Mouse (Mus musculus) testis, postnatal 10 days (tissue): ENCODE measurements at regions not wholly inside any gene's neighbourhood (a gene's known extent, or its start where the extent isn't known, plus 50 kb on each side); places are given as distances from the start of the nearest gene placed in this dataset.

Source experiments
- DNase-seq: peaks from one replicate; pipeline ENCODE4 v3.0.0; 2021; ENCODE audit warnings: low spot score

DNA sequence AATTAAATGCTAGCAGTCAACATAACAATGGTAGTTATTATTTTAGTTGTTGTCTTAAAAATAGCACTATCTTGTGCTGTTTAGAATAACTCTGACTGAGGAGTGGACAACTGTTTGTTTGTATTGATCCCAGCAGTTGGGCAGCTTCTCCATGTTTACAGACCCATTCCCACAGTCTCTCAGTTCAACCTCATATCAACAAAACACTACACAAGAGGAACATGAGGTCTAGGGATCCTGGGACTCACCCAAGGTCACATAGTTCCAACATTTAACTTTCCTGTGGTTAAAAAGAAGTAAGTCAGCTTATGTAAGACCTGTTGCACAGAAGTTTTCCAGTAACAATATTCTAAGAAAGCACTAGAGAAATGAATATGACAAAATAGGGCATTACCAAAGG lies 203.0 kb upstream of the Usp24 start:
- DNase-seq, result no peak

DNA sequence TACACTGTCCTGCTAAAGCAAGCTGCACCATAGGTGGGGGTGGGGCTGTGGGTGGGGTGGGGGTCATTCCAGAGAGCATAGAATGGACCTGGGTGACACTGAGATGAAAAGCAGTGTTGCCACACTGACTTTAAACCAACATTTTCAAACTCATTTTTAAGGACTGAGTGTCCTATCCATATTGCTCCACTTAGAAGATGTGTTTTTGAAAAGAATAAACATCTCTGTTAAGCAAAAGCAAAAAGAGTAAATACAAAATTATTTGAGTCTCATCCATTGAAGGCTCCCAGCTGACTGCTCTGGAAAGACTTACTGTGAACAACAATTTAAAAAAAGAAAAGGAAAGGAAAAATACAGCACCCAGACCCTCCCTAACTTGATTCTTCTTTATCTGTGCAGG lies 202.3 kb upstream of the Usp24 start:
- DNase-seq, result no peak

DNA sequence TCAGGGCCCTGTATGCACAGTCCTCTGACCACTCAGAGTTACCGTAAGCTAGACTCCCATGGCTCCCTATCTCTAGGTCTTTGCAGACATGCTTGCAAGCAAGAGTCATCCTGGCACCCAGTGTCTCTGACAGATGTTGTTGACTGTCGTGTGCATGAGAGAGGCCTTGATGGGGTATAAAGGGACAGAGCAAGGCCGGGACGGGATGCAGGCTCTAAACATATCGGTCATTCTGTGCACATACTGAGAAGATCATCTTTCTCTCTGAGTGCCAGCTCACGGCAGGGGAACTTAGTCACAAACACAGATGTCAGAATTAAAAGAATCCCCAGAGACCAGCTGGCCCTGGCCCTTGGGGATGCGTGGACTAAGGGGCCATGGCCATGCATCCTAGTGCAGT lies 199.4 kb upstream of the Usp24 start:
- DNase-seq, result no peak

DNA sequence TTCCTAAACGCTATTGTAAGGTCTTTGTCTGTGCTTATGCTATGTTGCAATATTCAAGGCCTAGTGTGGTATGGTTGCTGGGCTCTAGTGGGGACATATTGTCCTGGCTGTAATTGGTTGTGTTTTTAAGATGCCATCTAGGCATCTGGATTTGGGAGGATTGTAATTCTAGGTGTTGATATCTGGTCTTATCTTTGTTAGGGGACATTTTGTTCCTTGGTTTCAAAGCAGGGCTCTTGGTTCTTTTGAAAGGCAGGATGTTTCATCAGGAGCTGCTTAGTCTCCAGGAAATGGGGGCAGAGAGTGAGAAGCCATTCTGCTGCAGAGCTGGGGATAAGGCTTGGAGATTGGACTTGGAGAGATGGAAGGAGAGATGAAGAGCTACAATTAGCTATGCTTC lies 194.7 kb upstream of the Usp24 start:
- DNase-seq, result no peak

DNA sequence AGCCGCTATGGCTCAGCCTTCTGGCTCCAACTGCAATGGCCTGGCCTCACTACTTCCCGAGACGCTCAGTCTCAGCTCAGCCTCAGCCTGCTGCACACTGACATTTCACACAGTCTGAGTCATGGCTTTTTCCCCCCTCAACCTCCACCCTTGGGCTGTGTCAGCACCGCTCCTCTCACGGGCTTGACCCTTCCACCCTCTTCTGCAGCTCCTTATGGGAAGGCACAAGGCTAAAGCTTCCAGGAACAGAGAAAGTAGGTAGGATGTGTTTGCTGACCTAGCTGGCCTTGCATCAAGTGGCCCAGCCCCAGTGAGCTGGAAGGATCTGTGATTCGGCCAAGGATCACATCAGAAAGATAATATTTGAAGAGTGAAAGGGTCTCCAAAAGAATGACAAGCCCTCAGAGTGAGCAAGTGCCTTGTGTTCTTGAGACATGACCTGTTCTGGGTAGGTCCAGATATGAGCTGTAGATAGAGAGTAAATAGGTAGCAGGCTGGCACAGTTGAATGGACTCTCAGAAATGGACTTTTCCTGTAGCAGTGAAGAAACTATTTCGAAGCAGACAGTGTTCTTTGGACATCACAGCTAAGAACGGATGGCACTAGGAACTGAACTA lies 192.9 kb upstream of the Usp24 start:
- DNase-seq, result no peak

DNA sequence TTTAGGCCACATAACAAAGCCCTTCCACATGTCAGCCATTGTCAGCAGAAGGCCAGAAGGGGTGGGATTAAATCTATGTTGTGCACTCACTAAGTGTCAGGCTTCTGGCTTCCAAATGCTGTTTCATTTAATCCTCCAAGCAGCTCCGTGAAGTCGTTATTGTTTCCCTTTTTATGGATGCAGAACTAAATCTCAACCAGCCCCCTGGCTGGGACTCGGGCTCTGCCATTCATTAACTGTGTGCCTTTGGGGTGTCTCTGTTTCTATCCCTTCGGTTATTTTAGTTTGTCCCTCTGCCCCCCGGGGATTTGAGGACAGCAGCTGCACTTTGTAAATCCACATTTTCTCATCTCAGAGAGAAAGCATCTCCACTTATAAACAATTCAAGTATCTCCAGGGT lies 188.8 kb upstream of the Usp24 start:
- DNase-seq, result no peak

DNA sequence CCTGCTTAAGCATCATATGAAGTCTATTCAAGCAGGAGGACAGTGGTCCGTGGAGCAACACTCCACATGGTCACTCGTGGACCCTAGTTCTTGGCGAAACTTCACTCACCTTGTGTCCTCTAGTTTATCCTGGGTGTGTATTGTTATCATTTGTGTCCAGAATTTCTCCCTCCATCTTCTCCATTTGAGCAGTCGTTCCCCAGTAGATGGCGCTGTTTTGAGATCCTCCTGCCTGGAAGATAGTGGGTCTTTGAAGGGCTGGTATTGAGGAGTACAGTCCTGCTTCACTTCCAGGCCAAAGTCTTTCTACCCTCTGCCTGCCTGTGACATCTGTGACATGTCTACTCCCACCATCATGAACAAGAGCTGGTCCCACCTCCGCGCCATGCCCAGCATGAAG lies 188.4 kb upstream of the Usp24 start:
- DNase-seq, result peak; percentile 63

DNA sequence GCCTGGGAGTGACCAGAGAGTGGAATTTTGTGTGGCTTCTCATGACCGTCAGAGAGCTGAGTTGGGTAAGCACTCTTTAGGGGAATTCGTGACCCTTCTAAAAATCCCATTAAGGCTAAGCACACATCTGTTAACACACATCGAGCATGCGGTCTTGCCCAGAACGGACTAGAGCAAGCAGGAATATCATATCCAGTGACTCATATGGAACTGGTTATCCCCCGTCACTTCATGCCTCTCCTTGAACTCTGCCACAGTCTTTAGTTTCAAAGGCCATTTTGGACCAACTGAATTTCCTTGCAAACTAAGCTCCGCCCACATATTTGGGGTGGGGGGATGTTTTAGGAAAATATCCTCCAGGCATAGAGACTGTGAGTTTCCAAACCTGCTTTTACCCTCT lies 186.7 kb upstream of the Usp24 start:
- DNase-seq, result no peak

DNA sequence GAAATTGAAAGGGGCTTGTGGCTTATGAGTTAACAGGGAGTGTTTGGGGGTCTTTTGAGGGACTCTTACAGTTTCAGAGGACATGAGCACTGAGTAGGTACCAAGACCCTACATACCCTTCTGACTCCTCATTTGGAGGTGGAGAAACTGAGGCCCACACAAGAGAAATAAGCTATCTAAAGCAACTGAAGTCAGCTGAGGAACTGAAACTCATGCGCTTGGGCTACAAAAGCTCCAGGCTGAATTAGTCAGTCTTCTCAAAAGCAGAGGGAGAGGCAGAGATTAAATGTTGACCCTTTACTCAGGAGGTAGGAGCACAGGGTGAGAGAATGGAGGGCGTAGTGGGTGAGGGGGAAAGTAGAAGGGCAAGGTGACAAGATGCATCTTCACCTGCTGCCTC lies 186.2 kb upstream of the Usp24 start:
- no peak for DNase-seq

DNA sequence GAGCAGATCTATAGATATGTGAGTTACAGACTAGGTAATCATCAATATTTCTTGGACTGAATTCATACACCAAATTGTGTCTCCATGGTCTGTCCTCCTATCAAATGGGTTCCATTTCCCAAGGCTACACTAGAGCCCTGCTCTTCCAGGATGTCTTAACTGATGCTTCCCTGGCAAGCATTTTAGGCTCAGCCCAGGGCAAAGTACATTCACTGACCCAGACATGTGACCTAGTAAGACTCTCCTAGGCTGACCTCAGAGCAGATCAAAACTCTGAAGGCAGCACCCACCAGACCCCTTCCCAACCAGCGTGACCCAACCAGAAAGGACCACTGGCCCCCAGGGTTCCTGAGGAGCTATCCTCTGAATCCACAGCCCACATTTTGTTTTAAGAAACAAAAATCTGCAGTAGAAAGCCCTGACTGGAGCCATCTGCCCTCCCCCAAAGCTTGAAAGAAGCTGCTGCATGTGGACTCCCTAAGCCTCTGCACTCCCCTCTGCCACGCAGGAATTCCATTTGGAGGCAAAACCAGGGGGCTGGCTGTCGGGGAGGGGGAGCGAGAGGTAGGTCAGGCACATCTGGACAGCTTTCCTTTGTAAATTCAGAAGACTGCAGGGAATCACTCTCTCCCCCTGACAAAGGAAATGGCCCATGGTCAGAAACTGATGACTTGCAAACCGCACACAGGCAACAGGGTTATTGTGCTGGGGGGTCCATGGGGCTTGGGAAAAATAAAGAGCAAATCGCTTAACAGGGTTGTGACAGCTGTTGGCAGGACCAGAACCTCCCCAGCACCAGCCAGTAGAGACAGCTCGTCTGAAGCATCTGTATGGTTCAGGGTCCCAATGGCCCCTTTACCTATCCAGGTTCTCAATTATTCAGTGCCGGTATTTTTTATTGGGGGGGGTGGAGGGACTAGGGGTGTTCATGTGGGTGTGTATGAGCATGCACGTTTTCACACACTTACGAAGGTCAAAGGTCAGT lies 182.0 kb upstream of the Usp24 start:
- no peak for DNase-seq

DNA sequence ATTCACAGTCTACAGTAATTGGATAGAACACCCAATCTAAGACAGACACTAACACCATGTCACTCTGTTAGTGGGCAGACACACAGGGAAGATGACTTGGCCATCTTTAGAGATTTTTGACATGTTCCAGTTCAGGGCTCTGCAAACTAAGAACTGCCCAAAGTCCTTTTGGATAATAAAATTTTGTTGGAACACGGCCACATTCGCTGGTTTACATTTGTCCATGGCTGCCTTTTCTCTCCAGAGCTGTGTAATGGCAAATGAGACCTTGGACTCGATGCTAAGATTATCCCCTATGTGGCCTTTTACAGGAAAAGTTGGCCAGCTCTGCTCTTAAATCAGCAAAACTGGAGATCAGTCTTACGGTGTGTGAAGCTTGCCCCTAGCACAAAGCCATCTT lies 173.3 kb upstream of the Usp24 start:
- DNase-seq, result no peak

DNA sequence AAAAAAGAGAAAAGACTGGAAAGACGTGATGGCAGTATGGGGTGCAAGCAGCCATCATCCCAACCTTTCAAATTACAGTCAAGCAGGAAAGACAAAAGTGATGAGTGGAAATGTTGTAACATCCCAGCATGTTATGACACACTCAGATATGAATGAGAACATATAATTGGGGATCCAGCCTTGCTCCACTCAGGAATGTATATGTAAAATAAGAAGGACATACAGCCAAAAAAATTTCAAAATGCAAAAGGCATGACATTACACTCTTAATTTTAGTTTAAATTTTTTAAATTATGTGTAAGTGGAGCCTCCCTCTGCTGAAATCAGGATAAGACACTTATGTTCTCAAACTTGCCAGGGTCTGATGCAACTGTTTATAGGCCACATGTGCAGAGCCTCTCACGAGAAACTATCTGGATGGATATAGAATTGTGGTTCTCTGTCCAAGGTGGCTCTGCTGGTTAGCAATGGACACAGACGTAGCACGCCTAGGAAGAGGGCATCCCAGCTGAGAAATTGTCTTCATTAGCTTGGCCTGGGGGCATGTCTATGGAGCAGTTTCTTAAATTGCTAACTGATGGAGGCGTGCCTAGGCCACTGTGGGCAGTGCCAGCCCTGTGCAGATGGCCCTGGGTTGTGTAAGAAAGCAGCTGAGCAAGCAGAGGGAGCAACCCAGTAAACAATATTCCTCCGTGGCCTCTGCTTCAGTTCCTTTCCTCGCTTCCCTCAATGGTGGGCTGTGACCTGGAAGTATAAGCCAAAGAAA lies 171.5 kb upstream of the Usp24 start:
- no peak for DNase-seq

DNA sequence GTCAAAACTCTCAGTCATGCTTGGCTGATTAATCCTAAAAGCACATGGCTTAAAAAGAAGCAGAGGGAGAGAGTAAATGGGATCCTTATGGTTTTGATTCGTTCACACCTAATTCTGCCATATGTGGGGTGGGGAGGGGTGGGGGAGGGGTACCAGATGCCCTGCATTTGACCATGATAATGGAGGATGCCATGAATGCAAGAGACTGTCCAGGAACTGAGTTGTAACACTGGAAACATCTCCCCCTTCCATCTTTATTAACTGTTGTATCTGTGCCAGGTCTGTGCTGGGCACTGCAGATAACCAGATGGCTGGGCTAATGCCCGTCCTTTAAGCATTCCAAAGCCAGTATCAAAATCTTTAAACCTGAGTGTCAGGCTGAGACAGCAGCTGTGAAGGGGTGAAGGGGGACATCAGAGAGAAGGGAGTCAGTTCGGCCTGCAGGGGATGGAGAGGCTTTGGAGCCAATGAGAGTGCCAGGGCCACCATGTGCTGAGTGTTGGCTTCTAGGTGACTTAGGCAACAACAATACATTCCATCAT lies 169.0 kb upstream of the Usp24 start:
- DNase-seq, result no peak

DNA sequence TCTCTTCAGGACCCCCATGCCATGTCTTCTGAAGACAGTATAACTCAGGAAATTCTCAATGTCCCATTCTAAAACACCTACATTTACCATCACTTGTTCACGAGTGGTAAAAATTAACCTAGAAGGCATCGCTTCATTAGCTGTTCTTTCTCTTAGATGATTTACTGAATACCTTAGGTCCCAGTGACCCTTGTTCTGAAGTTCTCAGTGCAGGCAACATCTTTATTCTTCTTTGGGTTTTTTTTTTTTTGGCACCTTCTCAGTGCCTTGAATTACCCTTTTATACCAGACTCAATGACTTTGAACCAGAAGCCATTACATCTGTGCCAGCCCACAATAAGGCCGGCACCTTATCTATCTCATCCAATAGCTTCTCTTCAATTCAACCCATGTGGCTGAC lies 167.1 kb upstream of the Usp24 start:
- no peak for DNase-seq

DNA sequence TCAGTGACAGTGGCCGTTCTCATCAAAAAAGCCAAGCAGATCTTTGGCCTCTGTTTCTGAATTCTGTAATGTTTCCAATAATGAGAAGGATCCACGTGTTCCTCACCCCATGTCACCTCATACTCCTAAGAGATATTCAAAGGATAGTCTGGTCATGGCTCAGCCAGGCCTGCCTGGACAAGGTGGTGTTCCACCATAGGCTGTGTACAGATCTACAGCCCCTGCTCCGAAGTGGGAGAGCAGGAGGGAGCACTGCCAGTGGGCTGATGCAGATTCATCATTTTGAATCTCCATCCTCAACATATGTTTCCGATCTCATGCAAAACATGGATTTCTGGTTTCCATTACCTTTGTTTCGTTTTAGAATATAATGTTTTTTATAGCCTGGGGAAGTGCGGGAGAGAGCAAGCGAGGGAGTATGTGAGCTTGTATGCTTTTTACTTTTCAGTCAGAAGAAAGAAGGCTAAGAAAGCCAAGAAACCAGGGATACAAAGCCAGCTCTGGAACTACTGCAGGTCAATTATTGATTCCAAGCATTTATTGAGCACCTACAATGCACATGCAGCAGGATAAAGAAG lies 166.5 kb upstream of the Usp24 start:
- DNase-seq, result no peak

DNA sequence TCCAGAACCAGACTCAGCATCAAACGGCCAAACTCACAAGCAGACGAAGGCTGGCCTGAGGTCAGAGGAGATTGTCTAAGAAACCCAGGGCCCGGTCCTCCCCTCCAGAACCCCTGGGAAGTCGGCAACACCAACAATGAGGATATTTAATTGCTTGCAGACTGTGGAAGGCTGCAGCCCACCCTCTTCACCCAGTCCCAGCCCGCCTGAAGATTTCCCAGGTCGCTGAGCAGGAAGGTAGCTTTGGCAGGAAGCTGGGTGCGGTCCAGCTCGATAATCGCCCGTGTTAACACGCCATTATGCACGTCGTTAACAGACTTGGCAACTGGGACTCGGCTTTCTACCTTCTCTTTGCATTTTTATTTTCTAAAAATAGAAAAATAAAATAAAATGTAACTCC lies 165.2 kb upstream of the Usp24 start:
- DNase-seq, result no peak

DNA sequence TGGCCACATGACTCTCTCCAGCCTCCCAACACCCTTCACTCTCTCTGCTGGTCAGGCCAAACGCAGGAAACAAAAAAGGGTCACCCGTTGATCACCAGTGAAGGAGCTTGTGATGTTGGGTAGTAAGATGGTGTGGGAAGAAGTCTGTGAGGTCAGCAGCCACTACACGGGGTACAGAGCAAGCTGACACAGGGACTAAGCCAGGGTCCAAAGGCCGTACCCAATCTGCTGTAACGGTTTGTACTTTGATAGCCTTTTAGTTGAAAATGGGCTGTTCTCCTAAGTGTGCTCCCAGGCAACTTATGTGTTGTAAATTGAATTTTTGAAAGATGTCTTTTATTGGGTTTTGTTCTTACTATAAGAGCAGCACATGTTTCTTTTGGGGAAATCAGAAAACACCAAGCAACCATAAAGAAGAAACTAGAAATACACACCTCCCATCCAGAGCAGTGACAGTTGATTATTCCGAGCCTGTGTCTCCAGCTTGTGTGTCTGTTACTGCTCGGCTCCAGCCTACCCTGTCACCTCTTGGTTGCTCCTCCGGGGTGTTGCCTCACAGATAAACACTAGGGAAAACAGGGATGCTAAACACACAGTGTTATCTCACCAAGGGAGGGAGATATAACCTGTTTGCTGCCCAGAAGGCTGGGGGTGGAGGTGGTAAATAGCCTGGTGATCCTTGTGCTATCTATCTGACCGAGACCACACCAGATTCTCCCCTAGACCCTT lies 158.4 kb upstream of the Usp24 start:
- no peak for DNase-seq

DNA sequence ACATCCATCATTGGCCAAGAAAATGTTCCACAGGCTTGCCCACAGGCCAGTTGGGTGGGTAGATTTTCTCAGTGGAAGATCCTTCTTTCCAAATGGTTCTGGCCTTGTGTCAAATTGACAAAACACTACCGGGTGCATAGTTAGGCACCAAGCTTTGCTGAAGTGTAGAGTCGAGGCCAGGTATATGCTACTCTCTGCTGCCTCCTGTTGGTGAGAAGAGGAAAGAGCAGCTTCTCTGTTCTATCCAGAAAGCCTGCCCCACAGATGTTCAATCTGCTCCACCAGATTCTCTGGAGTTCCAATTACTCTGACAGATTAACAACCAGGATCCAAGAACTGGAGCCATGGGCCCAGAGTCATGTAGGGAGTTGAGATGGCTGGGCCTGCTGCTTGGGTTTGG lies 154.4 kb upstream of the Usp24 start:
- DNase-seq, result no peak

DNA sequence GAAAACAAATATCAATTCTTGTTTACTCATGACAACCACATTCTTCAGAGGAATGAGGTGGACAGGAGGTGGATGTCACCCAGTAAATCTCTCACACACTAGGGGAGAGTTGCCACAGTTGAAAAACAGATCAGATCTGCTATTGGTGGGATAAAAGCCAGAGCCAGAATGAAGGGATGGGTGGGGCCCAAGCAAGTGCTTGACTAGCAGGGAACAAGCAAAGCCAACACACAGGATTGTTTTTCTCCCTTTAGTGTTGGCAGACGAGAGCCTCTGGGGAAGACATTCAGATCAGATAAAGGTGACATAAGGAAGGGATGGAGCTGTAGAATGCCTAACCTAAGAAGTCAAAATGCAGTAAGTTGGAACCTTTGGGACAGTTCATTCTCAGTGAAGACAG lies 153.5 kb upstream of the Usp24 start:
- no peak for DNase-seq

DNA sequence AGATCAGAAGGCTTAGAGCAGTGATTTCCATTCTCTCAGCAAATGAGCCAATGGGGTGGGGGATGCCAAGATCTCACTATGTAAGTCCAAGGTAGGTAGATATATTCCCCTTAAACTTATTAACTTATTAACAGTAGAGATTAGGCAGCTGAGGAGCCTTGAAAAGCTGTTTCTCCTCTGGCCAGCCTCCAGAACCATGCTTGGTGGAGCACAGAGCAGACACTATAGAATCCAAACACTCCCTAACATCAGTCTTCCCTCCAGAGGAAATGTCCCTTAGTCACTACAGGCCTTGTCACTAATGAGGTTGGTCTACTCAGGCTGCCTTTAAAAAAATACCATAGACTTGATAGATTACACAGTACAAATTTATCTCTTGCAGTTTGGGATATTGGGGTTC lies 152.8 kb upstream of the Usp24 start:
- DNase-seq, result no peak

DNA sequence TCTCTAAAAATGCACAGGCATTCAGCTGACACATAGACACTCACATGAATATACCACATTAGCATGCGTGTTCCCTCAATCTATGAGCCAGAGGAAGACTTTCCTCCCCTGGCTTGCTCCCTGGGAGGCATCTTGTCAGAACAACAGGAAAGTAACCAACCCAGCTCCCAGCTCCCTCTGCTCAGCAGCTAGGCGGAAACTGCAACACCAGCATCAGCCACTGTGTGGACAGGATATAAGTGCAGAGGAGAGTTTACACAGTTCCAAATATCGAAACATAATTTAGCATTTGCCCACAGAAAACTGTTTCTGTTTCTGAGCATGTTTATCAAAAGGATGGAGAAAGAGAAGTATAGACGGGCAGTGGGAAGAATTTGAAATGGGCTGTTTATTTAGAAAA lies 148.3 kb upstream of the Usp24 start:
- DNase-seq, result no peak

DNA sequence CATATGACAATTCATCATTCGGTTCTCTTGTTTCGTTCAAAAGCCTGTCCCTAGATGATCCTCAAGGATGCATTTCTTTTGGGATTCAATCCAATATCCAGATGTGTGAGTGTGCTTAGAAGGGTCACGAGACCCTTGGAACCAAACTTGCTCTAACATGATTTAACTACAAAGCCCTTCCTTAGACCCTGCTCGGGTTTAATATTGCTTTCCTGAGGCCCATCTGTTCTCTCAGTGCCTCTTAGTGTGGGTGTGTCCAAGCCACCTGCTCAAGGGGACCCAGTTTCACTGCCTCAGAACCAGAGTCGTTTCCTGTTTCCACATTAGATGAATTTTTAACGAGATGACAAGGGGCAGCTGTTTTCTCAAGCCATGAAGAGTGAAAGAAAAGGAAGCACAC lies 147.3 kb upstream of the Usp24 start:
- no peak for DNase-seq
